Mouse (Mus musculus): Measurements from ENCODE around the gene Gm3055. TPM values are rescaled to one million over a fixed set of nuclear protein-coding genes. Genes with fewer than 3 reads are reported as not detected.

Gm3055 gene
- polyA plus RNA-seq (2012; ENCODE audit: low replicate concordance): not detected in 2 replicates

DNA sequence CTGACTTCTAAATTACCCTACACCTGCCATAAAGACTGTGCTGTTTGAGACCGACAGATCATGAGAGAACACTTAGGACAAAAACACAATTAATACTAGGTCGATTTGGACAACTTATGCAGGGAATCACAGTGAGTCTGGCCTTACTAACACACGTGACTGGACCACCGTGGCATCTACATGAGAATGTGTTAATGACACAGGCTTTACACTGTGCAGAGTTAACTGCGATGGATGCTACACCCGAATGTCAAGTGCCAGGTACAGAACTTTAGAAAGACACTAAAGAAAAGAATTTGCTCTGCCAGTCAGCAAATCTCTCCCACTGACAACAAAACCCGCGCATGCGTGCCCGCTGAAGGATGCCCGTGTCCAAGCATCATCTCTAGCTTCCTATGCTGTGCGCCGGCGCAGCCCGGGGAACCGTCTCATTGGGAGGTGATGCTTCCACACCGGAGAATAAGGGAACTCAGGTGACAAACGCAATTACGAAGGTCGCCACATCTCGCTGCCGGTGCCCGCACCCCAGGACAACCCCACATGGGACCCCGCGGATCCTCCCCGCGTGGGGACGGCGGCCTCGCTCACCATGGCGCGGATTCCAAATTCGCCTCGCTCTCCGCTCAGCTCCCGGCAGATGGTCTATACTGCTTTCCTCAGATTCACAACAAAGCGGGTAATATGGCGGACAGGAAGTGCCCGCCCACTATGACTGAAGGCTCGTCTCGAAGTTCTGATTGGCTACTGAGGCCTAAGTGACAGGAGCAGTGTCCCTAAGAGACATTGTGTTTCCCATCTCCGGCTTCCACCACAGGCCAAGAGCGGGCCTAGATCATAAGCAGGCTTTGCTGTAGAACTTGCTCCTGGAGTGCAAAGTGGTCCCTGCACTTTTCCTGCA lies at the start of gene Gm3055:
Gene Gm3055 (minus strand): TSS at position 656 of the 898 bp plus-strand sequence.

DNA sequence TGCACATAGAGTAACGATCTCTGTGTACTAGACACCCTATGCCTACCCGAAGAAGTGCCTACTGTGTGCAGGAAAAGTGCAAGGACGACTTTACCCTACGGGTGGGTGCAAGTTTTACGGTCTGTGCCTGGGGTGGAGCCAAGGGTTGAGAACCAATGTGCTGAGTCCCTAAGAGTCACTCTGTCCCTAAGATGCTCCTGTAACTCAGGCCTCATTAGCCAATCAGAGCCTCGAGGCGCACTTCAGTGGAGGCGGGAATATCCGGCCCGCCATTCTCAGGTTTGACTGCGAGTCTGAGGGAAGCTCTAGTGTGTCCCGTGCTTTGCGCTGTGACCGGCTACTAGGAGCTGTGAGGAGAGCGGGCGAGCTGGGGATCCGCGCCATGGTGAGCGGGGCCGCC lies 40.9 kb upstream of the Gm3055 start, which contains the start of gene Gm4767:
Gene Gm4767 (plus strand): TSS at position 288 of the 400 bp plus-strand sequence.

DNA sequence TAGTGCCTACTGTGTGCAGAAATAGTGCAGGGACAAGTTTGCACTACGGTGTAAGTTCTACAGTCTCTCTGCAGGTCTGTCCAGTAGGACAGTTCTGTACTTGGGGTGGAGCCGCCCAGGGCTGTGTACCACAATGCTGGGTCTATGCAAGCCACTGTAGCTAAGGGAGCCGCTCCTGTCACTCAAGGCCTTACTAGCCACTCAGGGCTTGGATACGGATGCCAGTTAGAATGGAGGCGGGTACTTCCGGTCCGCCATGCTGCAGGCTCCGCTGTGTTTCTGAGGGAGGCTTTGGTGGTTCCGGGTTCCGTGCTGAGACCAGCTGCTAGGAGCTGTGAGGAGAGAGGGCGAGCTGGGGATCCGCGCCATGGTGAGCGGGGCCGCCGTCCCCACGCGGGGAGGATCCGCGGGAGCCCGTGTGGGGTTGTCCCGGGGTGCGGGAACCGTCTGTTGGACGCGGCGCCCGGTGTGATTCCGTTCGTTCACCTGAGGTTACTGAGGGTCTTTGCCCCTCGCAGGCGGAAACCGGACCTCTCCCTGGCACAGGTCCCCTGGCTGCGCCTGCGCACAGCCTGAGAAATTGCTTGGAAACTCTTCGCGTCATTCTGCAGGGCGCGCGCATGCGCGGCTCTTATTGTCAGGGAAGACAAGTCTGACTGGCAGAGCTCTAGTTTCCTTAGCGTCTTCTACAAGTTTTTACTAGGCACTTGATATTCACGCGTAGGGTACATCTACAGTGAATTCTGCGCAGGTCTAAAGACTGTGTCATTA lies 66.2 kb downstream of the Gm3055 start, which contains the start of gene Zfp433:
Gene Zfp433 (plus strand): TSS at position 295 of the 771 bp plus-strand sequence.

Other genes with a start within 250 kb of the Gm3055 start
- 30.2 and 35.0 TPM in 2 replicates for gene Gna15, start 246.9 kb downstream of the Gm3055 start, polyA plus RNA-seq (2012; ENCODE audit: low replicate concordance)
- gene Gna11, start 226.0 kb downstream of the Gm3055 start, polyA plus RNA-seq (2012; ENCODE audit: low replicate concordance): 21.9 and 22.6 TPM in 2 replicates
- gene Aes, start 211.7 kb downstream of the Gm3055 start, polyA plus RNA-seq (2012; ENCODE audit: low replicate concordance): 1,673 and 2,193 TPM in 2 replicates
- 4.1 and 5.9 TPM in 2 replicates for gene Tle2, start 196.6 kb downstream of the Gm3055 start, polyA plus RNA-seq (2012; ENCODE audit: low replicate concordance)
- 1.3 and 9.1 TPM in 2 replicates for gene Tle6, start 170.1 kb downstream of the Gm3055 start, polyA plus RNA-seq (2012; ENCODE audit: low replicate concordance)
- 0.33 and 0.99 TPM in 2 replicates for gene BC025920, start 164.9 kb downstream of the Gm3055 start, polyA plus RNA-seq (2012; ENCODE audit: low replicate concordance)
- gene Sirt6, start 143.4 kb downstream of the Gm3055 start, polyA plus RNA-seq (2012; ENCODE audit: low replicate concordance): 83.0 and 132 TPM in 2 replicates
- 8.5 and 13.2 TPM in 2 replicates for gene Ankrd24, start 142.6 kb downstream of the Gm3055 start, polyA plus RNA-seq (2012; ENCODE audit: low replicate concordance)
- gene Gm10778, start 122.1 kb downstream of the Gm3055 start, polyA plus RNA-seq (2012; ENCODE audit: low replicate concordance): 0.22 TPM in 1 of 2 replicates, not detected in the other
- gene Zfp433, start 66.3 kb downstream of the Gm3055 start, polyA plus RNA-seq (2012; ENCODE audit: low replicate concordance): 0.20 TPM in 1 of 2 replicates, not detected in the other
- 0.09 TPM in 1 of 2 replicates, not detected in the other for gene Gm4767, start 41.0 kb upstream of the Gm3055 start, polyA plus RNA-seq (2012; ENCODE audit: low replicate concordance)
- not detected in 2 replicates for gene Gm32687, start 92.8 kb upstream of the Gm3055 start, polyA plus RNA-seq (2012; ENCODE audit: low replicate concordance)
- 0.15 TPM in 1 of 2 replicates, not detected in the other for gene Zfp781, start 159.3 kb upstream of the Gm3055 start, polyA plus RNA-seq (2012; ENCODE audit: low replicate concordance)

Measured in leukemia stem cell, adult 10-12 weeks (primary cell).